ENCODE assay signal across 8 mouse cellular contexts in the genomic region with DNA sequence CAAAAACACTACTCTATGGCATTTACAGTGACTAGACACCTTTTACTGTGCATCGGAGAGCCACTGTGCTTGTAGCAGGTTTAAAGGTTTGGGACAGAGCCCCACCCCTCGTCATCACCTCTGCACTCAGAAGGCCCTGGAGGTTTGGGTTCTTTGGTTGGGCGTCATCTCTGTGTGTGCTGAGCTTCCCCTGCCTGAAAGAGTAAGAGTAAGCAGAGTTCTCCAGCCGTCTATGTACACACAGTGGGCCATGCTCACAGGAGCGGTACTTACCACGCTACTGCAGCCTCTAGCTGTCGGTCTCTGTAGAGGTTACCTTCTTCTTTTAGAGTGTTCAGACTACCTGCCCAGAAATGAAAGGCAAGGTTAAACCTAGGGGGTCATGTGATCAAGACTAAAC. TPM values are rescaled to one million over a fixed set of nuclear protein-coding genes. Genes with fewer than 3 reads are reported as not detected.
DNase-seq lines count a peak whose midpoint lies in the region; ATAC-seq and TF ChIP-seq lines count a peak whose summit lies in the region.

No protein-coding gene starts in this region.

- H3K27ac ChIP-seq in heart, embryonic 12.5 days (ENCODE audit: poor library complexity, severe bottlenecking): no peak overlapping the region
- no peak overlapping the region for H3K27ac ChIP-seq in CH12.LX (ENCODE audit: insufficient read depth, low read depth)
- H3K27ac ChIP-seq in forebrain, embryonic 14.5 days (ENCODE audit: low read depth, low read length): no peak overlapping the region
- no peak overlapping the region for H3K27ac ChIP-seq in liver, embryonic 15.5 days (replicated peaks)

- no peak for TF ChIP-seq EP300 in CH12.LX (IDR thresholded peaks at IDR 0.05; ENCODE audit: low read length)

- H3K4me3 ChIP-seq in heart, embryonic 12.5 days: peak overlapping the region; percentile 80; the same call in 1 of the 2 replicates
- peak overlapping the region; percentile 80 to 93 (median 86) for H3K4me3 ChIP-seq in CH12.LX (replicated peaks in 1 of 3; ENCODE audit: low read depth in 2 of 3, low read length in 2 of 3, poor library complexity in 1 of 3)
- H3K4me3 ChIP-seq in forebrain, embryonic 14.5 days (ENCODE audit: low read depth, low read length): no peak overlapping the region
- peak overlapping the region; percentile 66; the same call in 1 of the 2 replicates for H3K4me3 ChIP-seq in liver, embryonic 15.5 days (replicated peaks)

- peaks cover 52% of the 10 kb centered on the region for H3K36me3 ChIP-seq in heart, embryonic 12.5 days
- peaks cover 46 to 60% of the 10 kb centered on the region in 2 experiments for H3K36me3 ChIP-seq in CH12.LX (replicated peaks in 1 of 2; ENCODE audit: control insufficient read depth in 1 of 2, insufficient read depth in 1 of 2, low read length in 1 of 2)
- H3K36me3 ChIP-seq in forebrain, embryonic 14.5 days (ENCODE audit: control insufficient read depth, insufficient read depth, low read length): peaks cover 45% of the 10 kb centered on the region
- H3K36me3 ChIP-seq in liver, embryonic 15.5 days (replicated peaks): peaks cover 44% of the 10 kb centered on the region

- no peak for ATAC-seq in heart, embryonic 12.5 days (ENCODE audit: insufficient number of reproducible peaks, low FRiP score)
- ATAC-seq in forebrain, embryonic 14.5 days: no peak
- ATAC-seq in liver, embryonic 15.5 days (ENCODE audit: insufficient read depth): no peak
- ATAC-seq in erythroid progenitor cell, adult 5-6 weeks (replicated peaks; ENCODE audit: low FRiP score, poor library complexity, severe bottlenecking): no peak

- no peak for TF ChIP-seq RAD21 in CH12.LX (IDR thresholded peaks at IDR 0.05; ENCODE audit: low read depth, low read length)

- peak overlapping the region; percentile 83 for H3K4me2 ChIP-seq in heart, embryonic 12.5 days
- peak overlapping the region; percentile 57; the same call in 1 of the 2 replicates for H3K4me2 ChIP-seq in CH12.LX (ENCODE audit: insufficient read depth, low read depth, poor library complexity, severe bottlenecking)
- H3K4me2 ChIP-seq in forebrain, embryonic 14.5 days (ENCODE audit: low read length): peak overlapping the region; percentile 80; the same call in 1 of the 2 replicates
- H3K4me2 ChIP-seq in liver, embryonic 15.5 days: peak overlapping the region; percentile 97

- intact Hi-C loops in left cerebral cortex, postnatal 14 days (cut with DNase I): no loop called here

- H3K27me3 ChIP-seq in heart, embryonic 12.5 days (replicated peaks): no peaks in the 10 kb centered on the region
- no peaks in the 10 kb centered on the region for H3K27me3 ChIP-seq in CH12.LX (replicated peaks)
- no peaks in the 10 kb centered on the region for H3K27me3 ChIP-seq in forebrain, embryonic 14.5 days (replicated peaks; ENCODE audit: control insufficient read depth, insufficient read depth, low read length)
- no peaks in the 10 kb centered on the region for H3K27me3 ChIP-seq in liver, embryonic 15.5 days

- in situ Hi-C loops in CH12.LX (cut with MboI; ENCODE audit: low pct_ligation_motif_present, low pct_unique_long_range_greater_than_20kb, low sequenced_read_pairs): no loop called here

- dilution Hi-C loops in CH12.LX (cut with MboI; ENCODE audit: extremely low pct_ligation_motif_present, extremely low pct_unique_long_range_greater_than_20kb, low sequenced_read_pairs): no loop called here

- no peak for TF ChIP-seq CTCF in CH12.LX (conservative IDR thresholded peaks at IDR 0.05 in 1 of 2, IDR thresholded peaks at IDR 0.05 in 1 of 2; ENCODE audit: low read depth in 2 of 2, low read length in 2 of 2)

- H3K9ac ChIP-seq in heart, embryonic 12.5 days: no peak overlapping the region
- no peak overlapping the region; the same call in 1 of the 2 replicates for H3K9ac ChIP-seq in CH12.LX (ENCODE audit: insufficient read depth, low read depth)
- H3K9ac ChIP-seq in forebrain, embryonic 14.5 days (ENCODE audit: low read length): no peak overlapping the region
- H3K9ac ChIP-seq in liver, embryonic 15.5 days: peak overlapping the region; percentile 58; the same call in 1 of the 2 replicates

- TF ChIP-seq POLR2A in CH12.LX (IDR thresholded peaks at IDR 0.05; ENCODE audit: low read depth, low read length): no peak

- no peak for DNase-seq in heart, adult 18-20 months
- no peak for DNase-seq in CH12.LX (ENCODE audit: extremely low read depth)
- no peak for DNase-seq in forebrain, embryonic 14.5 days (ENCODE audit: low spot score)
- no peak for DNase-seq in left cerebral cortex, postnatal 14 days (ENCODE audit: low spot score in 2 of 2)
- no peak for DNase-seq in right cerebral cortex, postnatal 14 days

- WGBS in heart, embryonic 12.5 days: 84% methylated on average over 7 of the region's 7 CpGs
- WGBS in forebrain, embryonic 14.5 days: 91% methylated on average over 7 of the region's 7 CpGs
- WGBS in liver, embryonic 15.5 days (ENCODE audit: insufficient replicate concordance): 82% methylated on average over 7 of the region's 7 CpGs

- H3K4me1 ChIP-seq in heart, embryonic 12.5 days (replicated peaks): peaks cover 14% of the 10 kb centered on the region
- peaks cover 5 to 16% of the 10 kb centered on the region in 2 experiments; a peak in 3 of 4 replicates for H3K4me1 ChIP-seq in CH12.LX (ENCODE audit: control insufficient read depth in 1 of 2, insufficient read depth in 2 of 2)
- peaks cover 6% of the 10 kb centered on the region; the same call in 1 of the 2 replicates for H3K4me1 ChIP-seq in forebrain, embryonic 14.5 days (ENCODE audit: control insufficient read depth, insufficient read depth, low read length)
- peaks cover 19% of the 10 kb centered on the region for H3K4me1 ChIP-seq in liver, embryonic 15.5 days (replicated peaks)

- H3K79me2 ChIP-seq in CH12.LX (replicated peaks; ENCODE audit: control insufficient read depth, extremely low read depth, insufficient read depth, poor library complexity, severe bottlenecking): peaks cover 13% of the 10 kb centered on the region; the same call in 1 of the 2 replicates

- no peaks in the 10 kb centered on the region for H3K9me3 ChIP-seq in heart, embryonic 12.5 days (replicated peaks)
- H3K9me3 ChIP-seq in CH12.LX (replicated peaks; ENCODE audit: low read length): no peaks in the 10 kb centered on the region
- no peaks in the 10 kb centered on the region for H3K9me3 ChIP-seq in forebrain, embryonic 14.5 days (replicated peaks; ENCODE audit: control insufficient read depth, low read length)
- no peaks in the 10 kb centered on the region for H3K9me3 ChIP-seq in liver, embryonic 15.5 days (replicated peaks)

TF ChIP-seq in CH12.LX, 34 proteins besides CTCF, POLR2A, EP300 and RAD21:
- TF ChIP-seq KAT2A (IDR thresholded peaks at IDR 0.05; ENCODE audit: insufficient replicate concordance, low read length) (no peak), SIN3A (IDR thresholded peaks at IDR 0.05; ENCODE audit: low read length) (no peak), CHD2 (IDR thresholded peaks at IDR 0.05; ENCODE audit: low read length) (no peak), ELF1 (IDR thresholded peaks at IDR 0.05; ENCODE audit: low read depth, low read length) (no peak), USF1 (IDR thresholded peaks at IDR 0.05; ENCODE audit: low read depth, low read length) (no peak), BHLHE40 (IDR thresholded peaks at IDR 0.05; ENCODE audit: low read depth, low read length) (no peak), RCOR1 (conservative IDR thresholded peaks at IDR 0.05; ENCODE audit: low read depth, low read length) (no peak), MYC (IDR thresholded peaks at IDR 0.05; ENCODE audit: low read depth, low read length) (no peak)
TF ChIP-seq in CH12.LX: peak in this region for 0.

RNA-seq across cellular contexts. Expression of a gene that starts 1.2 kb away (rescaled TPM):
- 48.9 and 52.4 TPM in 2 replicates for polyA plus RNA-seq in heart, embryonic 12.5 days (2016; fragmentation: Nextera tagmentation; extraction: Ambion mirVana)
- 10 to 100 TPM; 12.9 to 13.4 TPM for total RNA-seq in heart, adult 18-20 months (2021)
- 59.7 and 71.2 TPM in 2 replicates for total RNA-seq in CH12.LX (2012; rRNA removed)
- total RNA-seq in CH12.LX (2014; rRNA removed): 63.5 and 70.7 TPM in 2 replicates
- polyA plus RNA-seq in CH12.LX (2012; ENCODE audit: insufficient read length, low read depth): 70.2 and 72.7 TPM in 2 replicates
- polyA plus RNA-seq in forebrain, embryonic 14.5 days (2014; fragmentation: Nextera tagmentation; extraction: Ambion mirVana): 46.5 and 51.9 TPM in 2 replicates
- 12.0 and 12.9 TPM in 2 replicates for polyA plus RNA-seq in liver, embryonic 15.5 days (2015; fragmentation: Nextera tagmentation; extraction: Ambion mirVana)
- 10 to 100 TPM; 22.8 to 28.7 TPM for total RNA-seq in left cerebral cortex, postnatal 14 days (2021)
- total RNA-seq in erythroid progenitor cell, adult 5-6 weeks (2015; ENCODE audit: low replicate concordance): 1.4 TPM in 1 of 2 replicates, not detected in the other
- 1.8 and 3.9 TPM in 2 replicates for total RNA-seq in erythroid progenitor cell, adult 5-6 weeks (2017; ENCODE audit: low replicate concordance)

RNA-seq across cellular contexts. Expression of a gene that starts 37.8 kb away (rescaled TPM):
- polyA plus RNA-seq in heart, embryonic 12.5 days (2016; fragmentation: Nextera tagmentation; extraction: Ambion mirVana): 15.9 and 17.2 TPM in 2 replicates
- 10 to 100 TPM; 37.3 to 40.2 TPM for total RNA-seq in heart, adult 18-20 months (2021)
- total RNA-seq in CH12.LX (2012; rRNA removed) (5.7 and 5.8 TPM in 2 replicates), CH12.LX (2014; rRNA removed) (2.8 and 2.9 TPM in 2 replicates)
- polyA plus RNA-seq in CH12.LX (2012; ENCODE audit: insufficient read length, low read depth): 9.3 and 9.7 TPM in 2 replicates
- polyA plus RNA-seq in forebrain, embryonic 14.5 days (2014; fragmentation: Nextera tagmentation; extraction: Ambion mirVana): 13.6 and 18.1 TPM in 2 replicates
- 4.8 and 5.2 TPM in 2 replicates for polyA plus RNA-seq in liver, embryonic 15.5 days (2015; fragmentation: Nextera tagmentation; extraction: Ambion mirVana)
- 10 to 100 TPM; 64.0 to 66.9 TPM for total RNA-seq in left cerebral cortex, postnatal 14 days (2021)
- total RNA-seq in erythroid progenitor cell, adult 5-6 weeks (2015; ENCODE audit: low replicate concordance): 71.7 and 82.9 TPM in 2 replicates
- total RNA-seq in erythroid progenitor cell, adult 5-6 weeks (2017; ENCODE audit: low replicate concordance): 69.7 and 70.7 TPM in 2 replicates

RNA-seq across cellular contexts. Expression of a gene that starts 38.4 kb away (rescaled TPM):
- polyA plus RNA-seq in heart, embryonic 12.5 days (2016; fragmentation: Nextera tagmentation; extraction: Ambion mirVana): 141 and 146 TPM in 2 replicates
- total RNA-seq in heart, adult 18-20 months (2021): 100 to 1,000 TPM; 146 to 156 TPM
- total RNA-seq in CH12.LX (2012; rRNA removed) (114 and 128 TPM in 2 replicates), CH12.LX (2014; rRNA removed) (169 and 182 TPM in 2 replicates)
- polyA plus RNA-seq in CH12.LX (2012; ENCODE audit: insufficient read length, low read depth): 145 and 151 TPM in 2 replicates
- polyA plus RNA-seq in forebrain, embryonic 14.5 days (2014; fragmentation: Nextera tagmentation; extraction: Ambion mirVana): 147 and 159 TPM in 2 replicates
- 84.3 and 88.9 TPM in 2 replicates for polyA plus RNA-seq in liver, embryonic 15.5 days (2015; fragmentation: Nextera tagmentation; extraction: Ambion mirVana)
- total RNA-seq in left cerebral cortex, postnatal 14 days (2021): 100 to 1,000 TPM; 109 to 111 TPM
- total RNA-seq in erythroid progenitor cell, adult 5-6 weeks (2015; ENCODE audit: low replicate concordance): 63.8 and 81.7 TPM in 2 replicates
- total RNA-seq in erythroid progenitor cell, adult 5-6 weeks (2017; ENCODE audit: low replicate concordance): 18.3 and 46.8 TPM in 2 replicates

Comparison
In these comparisons a context has a peak if more than half of its experiments do, and no peak if none do; other contexts are left out.
1. RNA of a gene that starts 37.8 kb away (total RNA-seq): 69.7 to 82.9 TPM in erythroid progenitor cell, adult 5-6 weeks, 64.0 to 66.9 TPM in left cerebral cortex, postnatal 14 days and 37.3 to 40.2 TPM in heart, adult 18-20 months; 2.8 to 5.8 TPM in CH12.LX; every median in the first group is over 4 times any median in the second.
2. Peak in every context shown above with its lines, with median percentiles within 50 percentile points of each other: H3K4me2 ChIP-seq.